Mouse (Mus musculus) G1E (cell line): ENCODE results near the gene Vps53. TPM values are rescaled to one million over a fixed set of nuclear protein-coding genes. Genes with fewer than 3 reads are reported as not detected.

ENCODE experiments used
- ATAC-seq: 2 replicates; pipeline ENCODE4 v1.8.0; 2016; ENCODE audit warnings: mild to moderate bottlenecking; ENCODE audit not compliant: insufficient number of reproducible peaks, poor library complexity, low FRiP score, severe bottlenecking; ENCODE audit errors: extremely low read depth
- DNase-seq: peaks from one replicate; pipeline ENCODE4 v3.0.0; 2012; ENCODE audit warnings: low spot score
- H3K27me3 ChIP-seq: 2 replicates; pipeline ENCODE4 v1.6.1; 2012; ENCODE audit warnings: mild to moderate bottlenecking, low read length, inconsistent platforms; ENCODE audit not compliant: insufficient read depth
- H3K36me3 ChIP-seq: replicated peaks from 2 replicates; pipeline ENCODE3; 2012; ENCODE audit warnings: mild to moderate bottlenecking, inconsistent platforms
- H3K4me1 ChIP-seq: 2 replicates; pipeline ENCODE4 v1.6.1; 2012; ENCODE audit warnings: low read depth, low read length, inconsistent platforms, mixed read lengths; ENCODE audit not compliant: insufficient read depth
- H3K4me3 ChIP-seq: 2 replicates; pipeline ENCODE4 v1.5.1; 2012; ENCODE audit warnings: low read depth, mild to moderate bottlenecking, inconsistent platforms, low read length, moderate library complexity, mixed read lengths
- H3K9me3 ChIP-seq: replicated peaks from 2 replicates; pipeline ENCODE4 v1.6.1; 2012; ENCODE audit warnings: inconsistent platforms
- CTCF ChIP-seq: IDR thresholded peaks from 2 replicates; pipeline ENCODE4 v1.5.1; 2012; ENCODE audit warnings: low read depth, low read length, inconsistent platforms, mixed read lengths
- GATA1 ChIP-seq: IDR thresholded peaks from 2 replicates; pipeline ENCODE4 v1.6.1; 2012; ENCODE audit warnings: borderline replicate concordance, low read length, inconsistent platforms, mixed read lengths
- GATA2 ChIP-seq: IDR thresholded peaks from 2 replicates; pipeline ENCODE4 v1.6.1; 2012; ENCODE audit warnings: low read depth, low read length, inconsistent platforms, borderline replicate concordance
- POLR2AphosphoS5 ChIP-seq: IDR thresholded peaks from 2 replicates; pipeline ENCODE4 v1.6.1; 2012; ENCODE audit warnings: low read depth, low read length, inconsistent platforms; ENCODE audit not compliant: insufficient replicate concordance
- TAL1 ChIP-seq: conservative IDR thresholded peaks from 2 replicates; pipeline ENCODE4 v1.6.1; 2012; ENCODE audit warnings: low read depth, low read length, inconsistent platforms, mixed read lengths
- polyA plus RNA-seq: library from polyadenylated mRNA; stranded (reverse); fragments of >175 nt; gene quantifications from 2 replicates; pipeline ENCODE4 v1.2.3, GENCODE M21; 2012
- total RNA-seq, 2 experiments: library from RNA; stranded (forward) in 1 of 2; stranded (reverse) in 1 of 2; fragments of 200-1000 nt in 1 of 2; fragments of >200 nt in 1 of 2; fragmentation: Nextera tagmentation in 1 of 2; gene quantifications; 2 replicates each; pipeline ENCODE4 v1.2.3; 2014 to 2017

Gene Vps53
- total and polyA plus RNA-seq, 3 experiments: 26.1 to 39.3 (median 35.5) TPM

DNA sequence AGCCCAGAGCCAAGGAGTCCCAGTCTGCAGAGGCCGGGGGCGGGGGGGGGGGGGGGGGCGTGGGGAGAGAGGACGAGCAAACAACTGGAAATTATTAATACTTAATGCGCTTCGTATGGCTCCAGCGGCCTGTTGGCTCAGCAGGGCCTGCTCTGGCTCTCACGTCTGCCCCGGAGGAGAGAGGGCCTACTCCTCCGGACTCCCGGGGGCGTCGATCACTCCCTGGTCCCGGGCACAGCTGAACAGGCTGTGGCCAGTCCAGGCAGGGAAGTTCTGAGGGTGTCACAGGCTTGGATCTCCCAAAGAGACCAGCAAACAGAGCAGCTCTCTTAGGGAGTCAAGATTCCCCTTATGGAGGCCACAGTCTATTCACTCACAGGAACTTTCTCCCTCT is 151.4 kb downstream of the Vps53 start:
- TF ChIP-seq TAL1: no peak
- TF ChIP-seq GATA1: no peak
- TF ChIP-seq GATA2: no peak
- no peak for TF ChIP-seq CTCF
- no peak for TF ChIP-seq POLR2AphosphoS5
- DNase-seq: no peak
- Histone ChIP-seq H3K4me1 (peaks cover 8% of the 10 kb centered on the region; the same call in 1 of the 2 replicates), H3K36me3 (no peaks in the 10 kb centered on the region), H3K27me3 (peaks cover 55% of the 10 kb centered on the region), H3K4me3 (peak overlapping the region; percentile 65; the same call in 1 of the 2 replicates), H3K9me3 (no peaks in the 10 kb centered on the region)
- no peak for ATAC-seq

- TF ChIP-seq CTCF (no peak), GATA1 (no peak), GATA2 (no peak), TAL1 (no peak), POLR2AphosphoS5 (no peak)
- DNase-seq (peak; percentile 41), ATAC-seq (no peak)
- H3K36me3 ChIP-seq: no peaks in the 10 kb centered on the region
- peak within 1 kb of the TSS; percentile 65; the same call in 1 of the 2 replicates for H3K4me3 ChIP-seq
- H3K27me3 ChIP-seq: peaks cover 51% of the 10 kb centered on the region
- H3K9me3 ChIP-seq: no peaks in the 10 kb centered on the region
- peaks cover 8% of the 10 kb centered on the region; the same call in 1 of the 2 replicates for H3K4me1 ChIP-seq
These were observed 152.0 kb downstream of the Vps53 start, which contains the start of gene Rflnb for GRCm38 (mm10) chr11:76027139-76028071. TSS of gene Rflnb (minus strand) at chr11:76027782.

DNA sequence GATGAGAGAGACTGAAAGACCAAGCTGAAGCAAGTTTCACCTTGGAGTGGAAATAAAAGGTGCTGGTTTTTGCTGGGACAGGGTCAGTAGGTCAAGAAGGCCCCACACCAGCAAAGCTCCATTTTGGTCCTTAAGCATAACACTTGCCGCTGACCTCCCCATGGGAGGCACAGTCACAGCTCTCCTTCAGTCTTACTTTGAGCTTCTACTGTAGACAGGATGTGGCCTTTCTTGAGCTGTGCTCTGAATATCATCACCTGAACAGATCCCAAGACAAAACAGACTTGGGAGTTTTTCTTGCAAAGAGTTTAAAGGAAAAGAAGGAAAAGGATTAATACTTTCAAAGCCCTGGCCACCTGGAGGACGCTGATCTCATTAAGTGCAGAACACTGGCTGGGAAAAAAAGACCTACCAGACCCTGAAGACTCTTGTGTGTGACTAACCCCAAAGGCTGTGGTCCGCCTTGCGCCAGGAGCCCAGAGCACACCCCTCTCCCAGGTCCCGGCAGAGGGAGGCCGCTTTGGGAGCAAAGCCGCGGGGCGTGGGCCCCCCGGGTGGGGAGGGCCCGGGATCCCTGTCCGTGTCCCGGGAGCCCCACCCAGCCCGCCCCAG is 152.8 kb downstream of the Vps53 start:
- H3K36me3 ChIP-seq: no peaks in the 10 kb centered on the region
- no peaks in the 10 kb centered on the region for H3K9me3 ChIP-seq
- TF ChIP-seq TAL1 (no peak), GATA2 (no peak), POLR2AphosphoS5 (no peak), GATA1 (no peak), CTCF (no peak)
- ATAC-seq (no peak), DNase-seq (no peak)
- no peak overlapping the region for H3K4me3 ChIP-seq
- peaks cover 46% of the 10 kb centered on the region for H3K27me3 ChIP-seq
- peaks cover 8% of the 10 kb centered on the region; the same call in 1 of the 2 replicates for H3K4me1 ChIP-seq

DNA sequence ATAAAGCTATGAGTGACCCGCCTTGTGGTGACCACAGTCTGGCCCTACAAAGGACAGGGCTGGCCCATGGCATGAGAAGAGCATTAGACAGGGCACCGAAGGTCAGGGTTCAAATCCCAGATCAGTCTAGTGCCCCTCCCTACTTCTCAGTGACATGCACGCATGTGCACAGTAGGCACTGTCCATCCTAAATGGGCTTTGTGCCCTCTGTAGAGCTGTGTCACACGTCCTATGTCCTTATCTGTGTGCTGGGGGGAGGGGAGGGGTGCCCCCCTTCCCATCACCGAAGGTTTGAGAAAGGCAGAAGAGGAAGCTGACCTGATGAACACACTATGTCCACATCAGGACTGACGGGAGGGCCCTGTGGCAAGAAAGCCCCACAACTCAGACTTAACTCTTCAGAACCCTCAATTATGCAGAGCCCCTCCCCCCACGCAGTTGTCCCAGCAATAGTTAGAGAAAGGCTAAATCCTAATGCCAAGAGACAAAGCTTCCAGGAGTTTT is 154.3 kb downstream of the Vps53 start:
- Histone ChIP-seq H3K36me3 (no peaks in the 10 kb centered on the region), H3K27me3 (peaks cover 46% of the 10 kb centered on the region), H3K4me3 (no peak overlapping the region), H3K4me1 (peaks cover 8% of the 10 kb centered on the region; the same call in 1 of the 2 replicates), H3K9me3 (no peaks in the 10 kb centered on the region)
- no peak for DNase-seq
- no peak for ATAC-seq
- TF ChIP-seq GATA1 (no peak), TAL1 (no peak), POLR2AphosphoS5 (no peak), GATA2 (no peak), CTCF (no peak)

GRCm38 (mm10) chr11:76020916-76021315 is 158.5 kb downstream of the Vps53 start:
- no peaks in the 10 kb centered on the region for H3K36me3 ChIP-seq
- no peak for DNase-seq
- no peak for ATAC-seq
- no peak overlapping the region for H3K4me3 ChIP-seq
- TF ChIP-seq GATA1: no peak
- TF ChIP-seq CTCF: no peak
- no peaks in the 10 kb centered on the region for H3K9me3 ChIP-seq
- no peaks in the 10 kb centered on the region for H3K4me1 ChIP-seq
- H3K27me3 ChIP-seq: peaks cover 15% of the 10 kb centered on the region

DNA sequence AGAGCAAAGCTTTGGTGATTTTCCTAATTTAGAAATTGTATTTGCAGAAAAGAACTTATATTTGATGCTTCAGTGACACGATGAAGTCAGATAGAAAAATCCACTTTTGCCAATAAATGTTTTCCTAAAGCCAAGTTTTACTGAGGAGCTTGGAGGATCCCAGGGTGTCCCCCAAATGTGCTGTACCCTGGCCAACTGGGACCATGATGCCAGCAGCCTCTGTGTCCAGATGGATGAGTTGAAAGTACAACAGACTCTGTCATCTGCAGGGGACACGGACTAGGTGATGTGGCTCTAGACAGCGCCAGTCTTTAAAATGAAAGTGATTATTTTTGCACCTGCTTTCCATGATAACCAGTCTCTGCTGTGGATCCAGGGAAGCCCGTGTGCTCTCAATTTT is 159.6 kb downstream of the Vps53 start:
- no peak overlapping the region for H3K4me3 ChIP-seq
- no peak for DNase-seq
- H3K36me3 ChIP-seq: no peaks in the 10 kb centered on the region
- peaks cover 10% of the 10 kb centered on the region; the same call in 1 of the 2 replicates for H3K27me3 ChIP-seq
- H3K4me1 ChIP-seq: no peaks in the 10 kb centered on the region
- no peak for TF ChIP-seq POLR2AphosphoS5
- no peaks in the 10 kb centered on the region for H3K9me3 ChIP-seq
- no peak for ATAC-seq
